In genomic region chr2:31164841-31165455, GRCm38 (mm10) we compare ENCODE assay signal across 8 mouse cellular contexts. TPM values are rescaled to one million over a fixed set of nuclear protein-coding genes. Genes with fewer than 3 reads are reported as not detected.
DNase-seq lines count a peak whose midpoint lies in the region; ATAC-seq and TF ChIP-seq lines count a peak whose summit lies in the region.

No protein-coding gene starts in this region.

- intact Hi-C loops in heart, postnatal 36 days (cut with DNase I) = no loop called here

- no peak for TF ChIP-seq CTCF in spleen, adult 2 months (IDR thresholded peaks at IDR 0.05; ENCODE audit: extremely low read depth, insufficient read depth, insufficient read length, insufficient replicate concordance)

- H3K36me3 ChIP-seq in spleen, adult 2 months (ENCODE audit: control insufficient read depth, insufficient read depth, low read length) = peaks cover 17% of the 10 kb centered on the region
- peaks cover 33% of the 10 kb centered on the region for H3K36me3 ChIP-seq in limb, embryonic 15.5 days
- peaks cover 22% of the 10 kb centered on the region for H3K36me3 ChIP-seq in midbrain, embryonic 14.5 days (ENCODE audit: control insufficient read depth, insufficient read depth, low read length)

- no peaks in the 10 kb centered on the region for H3K9me3 ChIP-seq in limb, embryonic 15.5 days
- H3K9me3 ChIP-seq in midbrain, embryonic 14.5 days (ENCODE audit: control insufficient read depth, low read length) = no peaks in the 10 kb centered on the region

- peaks cover 16% of the 10 kb centered on the region; the same call in 1 of the 2 replicates for H3K4me1 ChIP-seq in spleen, adult 2 months (ENCODE audit: control insufficient read depth, insufficient read depth, insufficient read length)
- peaks cover 24% of the 10 kb centered on the region for H3K4me1 ChIP-seq in limb, embryonic 15.5 days
- H3K4me1 ChIP-seq in midbrain, embryonic 14.5 days (ENCODE audit: control insufficient read depth, insufficient read depth, low read length) = peaks cover 3% of the 10 kb centered on the region; the same call in 1 of the 2 replicates

- no peak for TF ChIP-seq POLR2A in spleen, adult 2 months (IDR thresholded peaks at IDR 0.05; ENCODE audit: low read depth, low read length)

- peak; percentile 56 for DNase-seq in adrenal gland, postnatal 14 days
- no peak for DNase-seq in adrenal gland, adult 18-20 months (ENCODE audit: low spot score in 2 of 2)
- no peak for DNase-seq in spleen, adult 2 months (ENCODE audit: low read depth in 1 of 2, low spot score in 2 of 2)
- no peak for DNase-seq in spleen, adult 12 weeks (ENCODE audit: low spot score)
- peak; percentile 49 to 57 for DNase-seq in heart, postnatal 36 days
- peak; percentile 72 for DNase-seq in telencephalon, adult 2 months (ENCODE audit: low read depth, low spot score)
- no peak for DNase-seq in midbrain, embryonic 14.5 days

- ATAC-seq in limb, embryonic 15.5 days (ENCODE audit: insufficient number of reproducible peaks, low FRiP score, low TSS enrichment, low read depth) = no peak
- ATAC-seq in midbrain, embryonic 14.5 days (ENCODE audit: low FRiP score, low TSS enrichment) = no peak

- H3K9ac ChIP-seq in limb, embryonic 15.5 days = no peak overlapping the region
- no peak overlapping the region for H3K9ac ChIP-seq in midbrain, embryonic 14.5 days (replicated peaks; ENCODE audit: low read length)

- H3K27ac ChIP-seq in spleen, adult 2 months (ENCODE audit: insufficient read depth, low read length) = peak overlapping the region; percentile 61
- peak overlapping the region; percentile 72 for H3K27ac ChIP-seq in limb, embryonic 15.5 days
- H3K27ac ChIP-seq in midbrain, embryonic 14.5 days (replicated peaks; ENCODE audit: low read depth, low read length) = no peak overlapping the region

- no peak overlapping the region for H3K4me2 ChIP-seq in limb, embryonic 15.5 days
- H3K4me2 ChIP-seq in midbrain, embryonic 14.5 days (ENCODE audit: low read length) = no peak overlapping the region

- H3K4me3 ChIP-seq in spleen, adult 2 months (ENCODE audit: extremely low read depth, insufficient read depth, insufficient read length) = no peak overlapping the region
- H3K4me3 ChIP-seq in limb, embryonic 15.5 days = no peak overlapping the region
- no peak overlapping the region for H3K4me3 ChIP-seq in midbrain, embryonic 14.5 days (replicated peaks; ENCODE audit: low read depth, low read length)

- H3K27me3 ChIP-seq in spleen, adult 2 months (ENCODE audit: control insufficient read depth, insufficient read depth, low read length) = no peaks in the 10 kb centered on the region
- H3K27me3 ChIP-seq in limb, embryonic 15.5 days = no peaks in the 10 kb centered on the region
- H3K27me3 ChIP-seq in midbrain, embryonic 14.5 days (ENCODE audit: control insufficient read depth, insufficient read depth, low read length) = no peaks in the 10 kb centered on the region

- 40% methylated on average over 5 of the region's 5 CpGs for WGBS in spleen, adult 2 months
- WGBS in limb, embryonic 15.5 days = 27% methylated on average over 5 of the region's 5 CpGs
- 56% methylated on average over 5 of the region's 5 CpGs for WGBS in midbrain, embryonic 14.5 days

RNA-seq across cellular contexts. Expression of gene Gpr107, which starts 12.8 kb away (rescaled TPM):
- 46.8 and 48.1 TPM in 2 replicates for total RNA-seq in adrenal gland, postnatal 14 days (2021)
- 10 to 100 TPM; 52.7 to 60.2 TPM for total RNA-seq in adrenal gland, adult 18-20 months (2021)
- polyA plus RNA-seq in spleen, adult 2 months (2012; rRNA removed) = 15.0 and 15.1 TPM in 2 replicates
- total RNA-seq in heart, postnatal 36 days (2021) = 10 to 100 TPM; 30.3 to 38.7 TPM
- 41.9 and 42.3 TPM in 2 replicates for polyA plus RNA-seq in limb, embryonic 15.5 days (2015; fragmentation: Nextera tagmentation; extraction: Ambion mirVana)
- polyA plus RNA-seq in midbrain, embryonic 14.5 days (2014; fragmentation: Nextera tagmentation; extraction: Ambion mirVana) = 25.5 and 25.6 TPM in 2 replicates

RNA-seq across cellular contexts. Expression of gene Fnbp1, which starts 23.1 kb away (rescaled TPM):
- 53.0 and 66.5 TPM in 2 replicates for total RNA-seq in adrenal gland, postnatal 14 days (2021)
- total RNA-seq in adrenal gland, adult 18-20 months (2021) = 10 to 100 TPM; 54.8 to 63.6 TPM
- polyA plus RNA-seq in spleen, adult 2 months (2012; rRNA removed) = 78.7 and 92.4 TPM in 2 replicates
- total RNA-seq in heart, postnatal 36 days (2021) = 10 to 100 TPM; 51.7 to 57.9 TPM
- 27.1 and 27.5 TPM in 2 replicates for polyA plus RNA-seq in limb, embryonic 15.5 days (2015; fragmentation: Nextera tagmentation; extraction: Ambion mirVana)
- polyA plus RNA-seq in midbrain, embryonic 14.5 days (2014; fragmentation: Nextera tagmentation; extraction: Ambion mirVana) = 18.3 and 21.0 TPM in 2 replicates

Comparison
In these comparisons a context has a peak if more than half of its experiments do, and no peak if none do; other contexts are left out.
1. DNase-seq: peak in adrenal gland, postnatal 14 days (single experiment), heart, postnatal 36 days (2 of 2) and telencephalon, adult 2 months (single experiment); none in adrenal gland, adult 18-20 months (0 of 2), spleen, adult 2 months (0 of 2), spleen, adult 12 weeks (single experiment) and midbrain, embryonic 14.5 days (single experiment).